Mouse (Mus musculus) WW6 (cell line): ENCODE results near the gene Zfp446.

ENCODE experiments used
- DNase-seq: peaks from one replicate; pipeline ENCODE4 v3.0.0-alpha.2; 2013; ENCODE audit warnings: low read depth, low spot score

Zfp446 gene

DNA sequence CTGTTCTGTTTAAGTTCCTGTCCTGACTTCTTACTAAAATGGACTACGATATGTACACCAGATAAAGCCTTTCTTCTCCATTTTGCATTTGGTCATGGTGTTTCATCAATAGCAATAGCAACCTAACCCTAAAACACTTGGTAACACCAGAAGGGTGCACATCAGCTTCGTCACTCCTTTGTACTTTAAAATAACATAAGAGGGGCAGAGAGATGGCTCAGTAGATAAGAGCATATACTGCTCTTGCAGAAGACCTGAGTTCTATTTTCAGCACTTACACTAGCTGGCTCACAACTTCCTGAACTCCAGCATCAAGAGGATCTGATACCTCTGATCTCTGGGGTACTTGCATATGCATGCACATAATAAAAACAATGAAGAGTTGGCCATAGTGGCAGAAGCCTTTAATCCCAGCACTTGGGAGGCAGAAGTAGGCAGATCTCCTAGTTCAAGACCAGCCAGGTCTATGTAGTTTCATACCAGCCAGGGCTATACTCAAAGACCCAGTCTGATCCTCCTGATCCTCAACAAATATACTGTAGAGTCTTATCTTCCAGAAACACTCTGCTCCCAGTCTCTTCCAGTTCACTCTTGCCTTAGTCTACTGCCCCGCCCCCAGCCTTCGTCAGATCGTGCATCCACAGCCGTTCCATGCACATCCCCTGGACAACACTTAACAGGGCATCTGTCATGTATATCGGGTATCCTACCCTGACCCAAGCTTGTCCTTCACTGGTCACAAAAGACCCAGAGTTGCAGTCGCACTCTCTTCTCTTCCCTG, 10.0 kb downstream of the Zfp446 start:
- DNase-seq = no peak

DNA sequence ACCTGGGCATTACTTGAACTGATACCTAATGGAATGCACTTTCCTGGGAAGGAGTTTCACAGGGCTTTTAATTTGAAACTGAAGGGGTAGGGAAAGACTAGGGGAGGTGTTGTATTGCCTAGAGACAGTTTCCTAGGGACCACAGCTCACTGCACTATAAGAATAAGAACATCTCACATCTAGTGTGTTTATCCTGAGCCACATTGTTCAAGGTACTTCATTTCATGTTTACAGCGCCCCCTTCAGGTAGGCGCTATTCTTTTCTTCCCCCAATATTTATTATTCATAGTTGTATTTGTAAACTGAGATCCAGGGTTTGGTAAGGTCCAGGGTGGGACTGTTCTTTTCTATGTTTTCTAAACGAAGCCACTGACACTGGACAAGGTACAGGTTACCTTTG, 14.6 kb downstream of the Zfp446 start:
- DNase-seq = no peak

DNA sequence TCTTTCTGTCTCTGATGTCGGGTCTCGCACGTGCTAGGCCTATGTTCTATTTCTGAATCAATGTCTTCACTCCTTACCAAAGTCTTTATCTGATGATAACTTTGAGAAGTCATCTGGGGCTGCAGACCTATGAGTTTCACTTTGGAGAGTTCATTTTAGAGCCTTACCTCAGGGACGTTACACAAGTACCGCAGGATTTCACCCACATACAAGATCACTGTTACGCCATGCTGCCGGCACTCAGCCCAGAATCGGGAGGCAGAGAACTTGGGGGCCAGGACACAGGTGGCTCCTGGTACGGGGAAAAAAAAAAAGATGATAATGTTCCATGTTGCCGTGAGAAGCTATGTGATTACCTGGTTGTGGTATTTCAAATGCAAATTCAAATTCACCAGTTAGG, 15.5 kb downstream of the Zfp446 start:
- no peak for DNase-seq

DNA sequence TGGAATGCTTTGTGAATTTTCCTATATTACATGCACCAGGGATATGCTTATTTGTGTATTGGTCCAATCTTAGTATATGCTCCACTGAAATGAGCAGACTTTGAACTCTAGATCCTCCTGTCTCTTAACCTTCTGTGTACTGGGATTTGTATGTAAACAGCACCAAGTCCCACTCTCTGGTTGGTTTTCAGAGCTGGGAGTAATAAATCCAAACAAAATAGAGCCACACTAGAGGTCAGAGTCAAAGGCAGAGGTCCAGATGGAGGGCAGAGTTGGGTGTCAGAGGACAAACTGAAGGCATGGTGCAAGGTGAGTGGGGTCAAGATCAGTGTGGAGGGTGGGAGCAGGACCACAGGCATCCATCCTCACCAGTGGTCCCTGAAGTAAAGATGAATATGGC, 18.2 kb downstream of the Zfp446 start:
- DNase-seq = no peak

DNA sequence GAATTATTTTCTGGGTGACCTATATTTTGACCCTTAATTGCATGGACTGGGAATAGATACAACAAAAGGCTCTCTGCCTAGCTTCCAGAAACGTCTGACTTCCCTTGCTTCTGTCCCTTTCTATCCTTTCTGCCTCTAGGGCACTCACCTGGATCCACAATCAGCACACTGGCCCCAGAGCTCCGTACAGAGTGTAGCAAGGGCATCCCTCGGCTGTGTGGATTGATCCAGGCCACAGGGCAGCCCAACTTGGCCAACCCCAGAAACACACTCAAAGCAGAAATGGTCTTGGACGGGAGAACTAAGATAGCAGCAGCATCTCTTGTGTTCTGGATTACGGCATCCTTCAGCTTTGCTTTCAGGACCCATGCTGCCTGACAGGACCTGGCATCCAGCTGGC, 19.6 kb downstream of the Zfp446 start:
- no peak for DNase-seq

DNA sequence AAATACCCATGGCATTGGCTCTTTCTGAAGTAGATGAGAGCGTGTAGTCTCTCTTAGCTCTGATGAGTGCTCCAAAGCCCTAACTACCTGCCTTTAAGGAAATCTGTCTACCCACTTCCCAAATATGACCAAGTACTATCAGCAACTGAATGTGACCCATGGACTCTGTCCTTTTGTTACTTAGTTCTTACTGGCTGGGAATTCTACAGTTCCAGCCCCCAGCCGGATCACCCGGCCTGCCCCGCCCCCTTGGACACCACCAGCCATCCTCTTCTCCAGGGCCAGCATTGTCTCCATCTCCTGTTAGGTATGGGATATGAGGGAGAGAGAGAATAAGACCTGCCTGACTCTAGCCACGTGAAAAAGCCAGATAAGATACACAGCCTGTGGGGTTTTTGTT, 20.4 kb downstream of the Zfp446 start, which contains the start of gene Slc27a5:
Gene Slc27a5 (minus strand): TSS at position 140 of the 400 bp plus-strand sequence.
- DNase-seq = no peak

DNA sequence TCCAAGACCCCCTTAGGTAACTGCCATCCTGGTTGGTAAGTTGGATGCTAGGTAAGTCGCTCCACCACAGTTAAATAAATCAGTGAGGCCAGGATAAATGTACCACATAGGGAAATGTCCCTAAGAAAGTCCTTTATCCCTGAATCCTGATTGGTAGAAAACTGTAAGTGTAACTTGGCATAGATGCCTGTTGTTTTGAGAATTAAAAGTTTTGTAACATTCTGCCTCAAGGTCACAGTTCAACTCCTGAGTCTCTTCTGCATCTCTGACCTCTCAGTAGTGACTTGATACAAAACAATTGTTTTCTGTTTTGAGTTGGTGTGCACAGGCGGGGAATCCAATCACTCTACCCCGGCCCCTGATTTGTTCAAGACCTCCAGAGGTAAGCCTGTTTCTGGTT, 21.2 kb downstream of the Zfp446 start, which contains the start of gene Trim28:
Gene Trim28 (plus strand): TSS at position 264 of the 400 bp plus-strand sequence.
- no peak for DNase-seq

DNA sequence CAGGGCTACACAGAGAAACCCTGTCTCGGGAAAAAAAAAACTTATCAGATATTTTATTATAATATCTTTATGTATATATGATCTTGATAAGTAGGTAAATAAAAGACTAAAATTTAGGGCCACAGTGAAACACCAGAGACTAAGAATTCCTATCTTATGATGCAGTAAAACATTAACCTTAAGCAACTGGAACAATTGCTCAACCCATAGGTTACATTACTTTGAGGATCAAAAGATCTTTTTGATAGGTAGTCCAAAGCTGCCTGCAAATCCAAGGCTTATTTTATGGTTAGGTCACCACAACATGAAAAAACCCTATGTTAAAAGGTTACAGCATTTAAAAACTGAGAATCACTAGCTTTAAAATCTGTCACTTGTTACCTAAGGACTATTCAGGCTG, 23.9 kb downstream of the Zfp446 start:
- no peak for DNase-seq

DNA sequence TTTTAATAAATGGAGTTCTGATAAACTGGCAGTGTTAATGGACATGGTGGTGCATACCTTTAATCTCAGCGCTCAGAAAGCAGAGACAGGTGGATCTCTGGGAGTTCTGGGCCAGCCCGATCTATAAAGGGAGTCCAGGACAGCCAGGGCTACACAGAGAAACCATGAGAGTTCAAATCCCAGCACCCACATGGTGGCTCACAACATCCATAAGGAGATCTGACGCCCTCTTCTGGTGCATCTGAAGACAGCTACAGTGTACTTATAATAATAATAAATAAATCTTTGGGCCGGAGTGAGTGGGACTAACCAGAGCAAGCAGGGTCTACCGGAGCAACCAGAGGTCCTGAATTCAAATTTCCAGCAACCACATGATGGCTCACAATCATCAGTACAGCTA, 25.7 kb downstream of the Zfp446 start:
- DNase-seq = no peak

DNA sequence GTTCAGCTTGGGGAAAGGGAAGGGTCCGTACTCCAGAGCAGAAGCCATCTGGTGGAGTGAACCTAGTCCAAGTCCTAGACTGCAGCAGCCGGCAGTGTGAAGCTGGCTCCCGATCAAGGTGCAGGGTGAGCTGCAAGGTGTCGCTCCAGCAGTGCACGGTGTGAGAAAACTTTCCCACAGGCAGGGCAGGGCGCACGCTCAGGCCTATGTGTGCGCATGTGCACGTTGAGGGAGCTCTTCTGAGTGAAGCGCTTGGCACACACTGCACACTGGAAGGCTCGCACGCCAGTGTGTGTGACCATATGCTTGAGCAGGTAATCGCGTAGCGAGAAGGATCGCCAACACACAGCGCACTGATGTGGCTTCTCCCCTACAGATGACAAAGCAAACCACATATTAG, 28.4 kb downstream of the Zfp446 start:
- DNase-seq = no peak

DNA sequence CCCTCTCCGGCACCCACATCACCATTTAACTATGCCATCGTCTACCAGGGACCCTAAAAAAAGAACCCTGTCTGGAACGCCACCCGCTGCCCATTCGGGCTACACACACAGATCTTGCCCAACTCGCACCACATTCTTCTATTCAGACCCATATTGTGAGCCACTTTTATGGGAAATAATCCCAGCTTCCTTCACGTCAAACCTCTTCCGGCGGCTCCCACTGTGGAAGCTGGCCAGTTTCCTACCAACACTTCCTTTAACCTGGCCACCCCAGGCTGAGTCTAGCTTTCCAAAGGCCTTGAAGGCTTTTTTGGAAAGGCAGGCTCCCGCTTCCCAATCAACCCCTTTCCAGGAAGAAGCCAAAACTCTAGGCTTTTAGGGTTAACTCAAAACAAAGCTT, 28.9 kb downstream of the Zfp446 start:
- no peak for DNase-seq

DNA sequence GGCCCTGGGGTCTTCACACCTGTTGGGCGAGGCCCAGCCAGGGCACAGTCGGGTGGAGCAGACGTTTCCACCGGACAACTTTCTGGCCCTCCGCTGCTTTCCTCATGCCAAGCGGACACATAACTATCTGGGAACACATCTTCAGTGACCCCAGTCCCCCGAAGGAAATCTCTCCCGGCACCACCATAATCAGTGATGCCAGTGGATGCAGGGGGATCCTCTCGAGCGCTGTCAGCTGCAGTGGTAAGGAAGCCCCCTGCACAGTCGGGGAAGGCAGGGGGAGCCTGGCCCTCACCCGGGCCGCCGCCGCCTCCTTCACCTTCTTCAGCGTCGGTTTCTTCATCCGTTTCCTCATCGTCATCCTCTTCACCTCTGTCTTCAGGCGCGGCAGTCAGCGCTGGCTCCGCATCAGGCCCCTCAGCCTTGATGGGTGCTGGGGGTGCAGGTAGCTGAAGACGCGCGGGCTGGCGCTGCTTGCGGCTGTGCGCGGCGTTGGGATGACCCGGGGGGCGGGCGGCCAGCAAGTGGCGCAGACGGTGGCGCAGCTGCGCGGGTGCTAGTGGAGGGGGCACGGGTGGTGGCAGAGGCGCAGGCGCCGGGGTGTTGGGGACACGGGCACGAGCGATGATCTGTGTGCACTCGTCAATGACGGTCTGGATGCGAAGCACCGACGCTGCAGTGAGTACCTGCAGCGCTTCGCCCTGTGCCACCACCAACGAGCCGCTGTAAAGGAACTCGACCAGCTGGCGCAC, 29.9 kb downstream of the Zfp446 start:
- DNase-seq = no peak

DNA sequence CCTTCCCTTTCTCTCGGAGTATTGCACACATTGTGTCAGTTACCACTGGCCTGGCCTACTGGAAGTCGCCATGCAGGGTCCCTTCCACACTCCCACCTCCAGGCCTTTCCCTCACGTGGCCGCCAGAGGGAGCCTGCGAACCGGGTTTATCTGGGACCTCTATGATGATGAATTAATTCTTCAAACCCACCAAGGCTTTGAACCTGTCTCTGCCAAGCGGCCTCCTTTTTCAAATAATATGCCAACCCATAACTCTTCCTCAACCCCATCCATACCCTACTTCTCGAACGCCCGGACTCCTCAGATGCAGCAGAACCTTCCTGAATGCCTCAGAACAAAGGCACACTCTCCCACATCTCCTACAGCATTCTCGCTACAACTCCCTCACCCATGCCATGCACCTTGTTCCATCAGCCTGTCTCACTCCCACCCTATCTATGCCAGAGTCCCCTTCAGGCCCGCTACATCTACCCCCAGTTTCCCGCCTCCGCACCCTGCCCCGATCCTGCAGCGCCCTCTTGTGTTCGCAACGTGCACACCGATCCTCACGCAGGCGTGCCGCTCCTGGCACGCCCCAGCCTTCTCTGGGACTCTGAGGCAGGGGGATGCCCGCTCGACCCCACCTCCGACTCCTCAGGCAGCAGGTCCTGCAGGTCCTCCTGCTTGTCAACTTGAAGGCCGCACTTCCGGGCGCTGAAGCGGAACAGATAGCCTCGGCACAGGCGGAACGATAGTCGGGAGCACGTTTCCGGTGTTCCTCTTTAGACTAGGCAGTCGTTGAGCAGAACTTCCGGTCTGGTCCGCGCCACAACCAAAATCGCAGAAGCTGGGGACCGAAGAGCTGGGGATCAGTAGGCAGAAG, 31.7 kb downstream of the Zfp446 start:
- peak; percentile 94 for DNase-seq

DNA sequence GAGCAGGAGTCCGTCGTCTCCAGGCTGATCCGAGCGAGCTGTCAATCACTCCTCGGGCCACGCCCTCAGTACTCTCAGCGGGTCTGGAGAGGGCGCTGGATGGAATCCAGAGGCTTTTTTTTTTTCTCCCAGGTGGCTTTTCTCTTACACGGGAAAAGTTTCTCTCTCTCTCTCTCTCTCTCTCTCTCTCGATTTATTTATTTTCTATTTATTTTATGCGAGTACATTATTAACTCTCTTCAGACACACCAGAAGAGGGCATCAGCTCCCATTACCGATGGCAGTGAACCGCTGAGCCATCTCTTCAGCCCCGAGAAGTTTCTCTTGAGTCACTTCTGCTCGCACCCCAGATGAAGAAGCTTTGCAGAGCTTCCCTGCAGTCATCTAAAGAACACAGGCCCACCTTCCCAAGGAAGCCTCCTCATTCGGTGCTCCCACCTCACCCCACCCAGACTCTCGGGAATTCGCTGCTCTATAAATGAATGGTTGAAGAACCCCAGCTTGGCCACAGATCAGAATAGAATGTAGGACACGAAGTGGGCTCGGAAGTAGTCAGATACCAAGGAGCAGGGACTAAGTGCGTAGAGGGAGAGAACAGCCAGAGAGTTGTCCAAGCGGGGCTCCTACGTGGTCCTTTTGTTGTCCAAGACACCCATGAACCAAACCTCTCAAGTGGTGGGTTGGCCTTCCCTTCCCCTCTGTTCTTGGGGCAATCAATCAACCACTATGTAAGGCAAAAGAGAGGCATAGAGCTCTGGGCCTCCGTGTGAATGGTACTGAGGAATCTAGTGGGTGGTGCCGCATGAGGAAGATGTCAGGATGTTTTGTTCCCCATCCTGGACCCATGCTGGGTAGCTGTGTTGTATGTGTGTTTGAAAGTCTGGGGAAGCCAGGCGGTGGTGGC, 32.6 kb downstream of the Zfp446 start, which contains the start of gene Zbtb45:
Gene Zbtb45 (minus strand): TSS at position 30 of the 904 bp plus-strand sequence.
- DNase-seq = no peak

DNA sequence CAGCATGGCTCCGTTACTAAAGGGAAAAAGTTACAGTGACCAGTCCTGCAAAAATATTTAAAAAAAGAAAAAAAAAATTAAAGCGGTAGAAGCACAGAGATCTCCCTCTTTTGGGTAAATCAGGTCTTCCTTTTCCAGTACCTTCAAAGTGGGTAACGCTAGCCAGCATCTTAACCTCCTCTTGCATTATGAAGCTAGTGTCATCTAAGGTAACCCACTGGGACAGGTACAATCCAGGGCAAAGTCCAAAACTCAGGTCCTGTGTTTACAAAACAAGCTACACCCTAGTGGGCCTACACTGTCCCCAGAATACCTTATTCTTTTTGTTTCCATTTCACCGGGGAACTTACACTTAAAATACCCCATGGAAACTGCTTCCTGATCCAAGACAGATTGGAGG, 36.0 kb downstream of the Zfp446 start:
- no peak for DNase-seq

DNA sequence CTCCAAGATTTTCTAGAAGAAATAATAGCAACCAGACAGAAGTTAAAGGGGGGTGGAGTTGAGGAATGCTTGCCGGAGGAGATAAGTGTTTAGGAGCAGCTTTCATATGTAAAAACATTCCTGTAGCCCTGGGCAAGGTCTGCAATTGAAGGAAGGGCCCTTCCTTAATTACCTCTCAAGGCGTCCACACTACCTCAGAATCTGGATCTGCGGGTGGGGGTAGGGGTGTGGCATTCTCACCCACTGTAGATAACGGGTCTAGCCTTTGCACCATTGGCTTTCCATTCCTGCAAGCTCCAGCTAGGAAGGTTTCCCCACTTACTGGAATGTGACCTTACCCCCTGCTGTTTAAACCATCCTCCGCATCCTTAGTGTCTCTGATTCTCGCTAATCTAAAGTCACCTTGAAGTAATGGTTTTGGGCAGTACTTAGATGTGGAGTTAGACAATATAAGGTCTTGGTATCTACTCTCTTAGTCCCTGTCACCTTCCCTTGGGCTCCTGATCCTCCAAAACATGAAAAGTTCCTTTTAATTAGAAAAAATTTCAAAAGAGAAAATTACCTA, 36.7 kb downstream of the Zfp446 start:
- peak; percentile 93 for DNase-seq

DNA sequence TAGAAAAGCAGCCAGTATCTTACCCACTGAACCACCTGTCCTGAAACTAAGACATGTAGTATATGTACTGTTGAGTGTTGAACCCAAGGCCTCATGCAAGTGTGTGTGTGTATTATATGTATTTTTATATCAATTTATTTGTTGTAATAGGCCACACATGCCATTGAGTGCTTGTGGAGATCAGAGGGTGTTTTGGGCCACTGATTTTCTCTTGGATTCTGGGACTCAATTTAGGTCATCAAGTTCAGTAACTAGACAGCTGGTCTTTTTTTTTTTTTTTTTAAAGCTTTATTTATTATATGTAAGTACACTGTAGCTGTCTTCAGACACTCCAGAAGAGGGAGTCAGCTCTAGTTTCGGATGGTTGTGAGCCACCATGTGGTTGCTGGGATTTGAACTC, 37.6 kb downstream of the Zfp446 start:
- DNase-seq = no peak

DNA sequence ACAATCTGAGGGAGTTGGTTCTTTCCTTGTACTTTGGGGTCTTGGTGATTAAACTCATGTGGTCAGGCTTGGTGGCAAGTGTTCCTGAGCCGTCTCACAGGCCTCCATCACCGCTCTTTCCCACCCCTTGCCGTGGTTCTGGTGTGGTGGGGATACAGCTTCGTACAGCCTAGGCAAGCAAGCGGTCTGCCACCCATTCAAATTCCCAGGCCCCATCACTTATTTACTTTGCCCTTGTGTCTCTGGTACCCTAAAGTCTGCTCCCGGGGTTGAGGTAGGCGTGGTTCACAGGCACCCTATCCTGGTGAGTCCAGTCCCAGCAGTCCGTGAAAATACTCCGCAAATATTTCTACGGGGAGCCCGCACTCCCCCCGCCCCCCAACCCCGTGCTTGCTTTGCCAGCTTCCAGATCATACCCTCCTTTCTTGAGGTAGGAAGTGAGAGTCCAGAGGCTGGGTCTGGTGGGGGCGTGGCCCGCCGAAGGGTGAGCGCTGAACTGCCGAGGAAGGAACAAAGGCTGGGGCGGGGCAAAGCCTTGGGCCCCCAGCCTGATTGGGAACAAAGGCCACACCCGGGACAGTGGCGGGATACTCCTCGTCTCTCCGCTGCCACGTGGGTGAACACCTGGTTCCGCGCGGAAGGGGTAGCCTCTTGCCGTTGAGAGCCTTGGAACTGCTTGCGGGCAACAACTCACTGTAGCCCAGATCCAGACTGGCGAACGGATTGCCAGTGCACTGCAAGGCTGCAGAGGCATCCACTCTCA, 45.3 kb downstream of the Zfp446 start:
- DNase-seq = no peak

DNA sequence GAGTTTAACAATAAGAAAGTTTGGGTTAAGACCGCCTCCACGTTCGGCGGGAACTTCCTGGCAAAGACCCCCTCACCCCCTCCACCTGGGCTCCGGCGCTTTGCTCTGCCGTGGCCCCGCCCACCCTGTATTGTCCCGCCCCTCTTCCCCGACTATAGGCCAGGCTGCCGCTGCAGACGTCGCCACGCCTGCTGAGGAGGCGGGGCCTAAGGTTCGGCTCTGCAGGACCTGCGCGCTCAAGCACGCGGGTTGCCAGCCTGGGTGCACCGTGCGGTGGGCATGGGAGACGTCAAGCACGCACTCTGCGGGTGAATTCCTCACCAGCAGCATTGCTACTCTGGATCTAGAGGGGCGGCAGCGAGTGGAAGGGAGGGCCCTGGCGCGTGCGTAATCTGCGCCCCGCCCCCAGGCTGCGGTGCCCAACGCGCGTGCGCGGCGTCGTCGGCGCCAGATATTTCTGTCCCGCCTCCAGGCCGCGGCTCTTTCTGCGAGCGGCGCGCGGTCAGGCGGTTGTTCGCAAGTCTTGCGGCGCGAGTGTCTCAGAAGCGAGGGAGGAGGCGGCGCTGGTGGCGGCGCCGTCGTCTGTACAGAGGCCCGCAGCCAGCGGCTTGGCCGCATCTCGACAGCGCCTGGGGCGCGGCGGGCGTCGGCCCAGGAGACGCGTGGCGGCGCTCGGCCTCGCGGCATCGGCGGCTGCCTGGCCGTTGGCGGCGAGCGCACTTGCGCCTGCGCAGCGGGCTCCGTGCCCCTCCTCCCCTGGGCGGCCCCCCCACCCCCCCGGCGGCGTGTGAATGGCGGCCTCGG, 46.5 kb downstream of the Zfp446 start:
- DNase-seq = peak; percentile 91
